Mouse (Mus musculus) myocyte (in vitro differentiated cells): ENCODE data around the gene Tmc7. TPM values are rescaled to one million over a fixed set of nuclear protein-coding genes. Genes with fewer than 3 reads are reported as not detected.
A peak's percentile ranks its signal among the peaks of the same experiment; 100 is the strongest.

Experiments
- H3K27me3 ChIP-seq: one replicate; pipeline ENCODE4 v1.6.1; 2011; ENCODE audit not compliant: control insufficient read depth, insufficient read depth, insufficient read length
- H3K36me3 ChIP-seq: one replicate; pipeline ENCODE4 v1.6.1; 2011; ENCODE audit not compliant: control insufficient read depth, insufficient read depth
- H3K4me2 ChIP-seq: one replicate; pipeline ENCODE4 v1.6.1; 2011; ENCODE audit warnings: low read depth, control low read depth
- H3K4me3 ChIP-seq: one replicate; pipeline ENCODE4 v1.5.1; 2011; ENCODE audit warnings: mild to moderate bottlenecking, control low read depth, moderate library complexity
- H3K79me2 ChIP-seq: one replicate; pipeline ENCODE4 v1.6.1; 2011; ENCODE audit not compliant: control insufficient read depth, insufficient read depth
- H3ac ChIP-seq: one replicate; pipeline ENCODE4 v1.6.1; 2011; ENCODE audit not compliant: control insufficient read depth, insufficient read length
- CEBPB ChIP-seq: IDR thresholded peaks from 2 replicates; pipeline ENCODE4 v1.6.1; 2011; ENCODE audit warnings: mild to moderate bottlenecking, moderate library complexity; ENCODE audit not compliant: poor library complexity, insufficient read depth, severe bottlenecking
- E2F4 ChIP-seq: IDR thresholded peaks from one replicate; pipeline ENCODE4 v1.6.1; 2011; ENCODE audit warnings: mild to moderate bottlenecking, control low read depth, moderate library complexity; ENCODE audit not compliant: insufficient read depth
- MAX ChIP-seq: IDR thresholded peaks from one replicate; pipeline ENCODE4 v1.6.1; 2011; ENCODE audit warnings: low read depth, mild to moderate bottlenecking, control low read depth
- MYOD1 ChIP-seq, 3 experiments: IDR thresholded peaks; one replicate each; pipeline ENCODE4 v1.6.1; 2011; ENCODE audit warnings: control low read depth in 2 of 3, low read depth in 2 of 3, mild to moderate bottlenecking in 2 of 3, moderate library complexity in 1 of 3; ENCODE audit not compliant: insufficient read length in 2 of 3, control insufficient read depth in 1 of 3
- MYOG ChIP-seq, 3 experiments: IDR thresholded peaks; one replicate each; pipeline ENCODE4 v1.6.1; 2011; ENCODE audit warnings: control low read depth in 2 of 3, low read depth in 2 of 3, mild to moderate bottlenecking in 2 of 3; ENCODE audit not compliant: insufficient read length in 2 of 3, control insufficient read depth in 1 of 3, insufficient read depth in 1 of 3
- POLR2A ChIP-seq: IDR thresholded peaks from one replicate; pipeline ENCODE4 v1.6.1; 2011; ENCODE audit warnings: low read depth, mild to moderate bottlenecking, control low read depth, moderate library complexity; ENCODE audit not compliant: insufficient read length
- POLR2AphosphoS2 ChIP-seq: IDR thresholded peaks from one replicate; pipeline ENCODE4 v1.6.1; 2011; ENCODE audit warnings: low read depth, control low read depth; ENCODE audit not compliant: insufficient read length
- REST ChIP-seq: IDR thresholded peaks from one replicate; pipeline ENCODE4 v1.6.1; 2011; ENCODE audit warnings: mild to moderate bottlenecking, control low read depth, moderate library complexity; ENCODE audit not compliant: insufficient read depth, insufficient read length
- SRF ChIP-seq: IDR thresholded peaks from one replicate; pipeline ENCODE4 v1.6.1; 2011; ENCODE audit warnings: low read depth; ENCODE audit not compliant: control insufficient read depth, insufficient read length
- TCF12 ChIP-seq: IDR thresholded peaks from one replicate; pipeline ENCODE4 v1.6.1; 2011; ENCODE audit warnings: mild to moderate bottlenecking, control low read depth; ENCODE audit not compliant: poor library complexity, insufficient read depth, severe bottlenecking
- TCF3 ChIP-seq: IDR thresholded peaks from one replicate; pipeline ENCODE4 v1.6.1; 2011; ENCODE audit warnings: low read depth, control low read depth; ENCODE audit not compliant: insufficient read length
- USF1 ChIP-seq: IDR thresholded peaks from one replicate; pipeline ENCODE4 v1.6.1; 2011; ENCODE audit warnings: low read depth, mild to moderate bottlenecking, control low read depth, moderate library complexity
- polyA plus RNA-seq: library from polyadenylated mRNA; unstranded; fragments of >200 nt; fragmentation: generic; extraction: Trizol; gene quantifications from one replicate; pipeline ENCODE4 v1.2.1, GENCODE M21; 2012; ENCODE audit warnings: missing spikeins

Gene Tmc7
- polyA plus RNA-seq, 1 experiment, result 0.02 TPM

- H3K4me2 ChIP-seq, result peak overlapping the region; percentile 85
- no peak for TF ChIP-seq CEBPB
- TF ChIP-seq POLR2A, result peak; percentile 33
- peak; percentile 20 for TF ChIP-seq POLR2AphosphoS2
- H3K27me3 ChIP-seq, result no peaks in the 10 kb centered on the region
- H3K79me2 ChIP-seq, result peaks cover 57% of the 10 kb centered on the region
- H3ac ChIP-seq, result no peak overlapping the region
- H3K36me3 ChIP-seq, result no peaks in the 10 kb centered on the region
- H3K4me3 ChIP-seq, result peak overlapping the region; percentile 39
These were observed 94.5 kb downstream of the Tmc7 start for GRCm38 (mm10) chr7:118489706-118490665.

GRCm38 (mm10) chr7:118488060-118488664 lies 96.4 kb downstream of the Tmc7 start:
- no peaks in the 10 kb centered on the region for H3K27me3 ChIP-seq
- peak overlapping the region; percentile 39 for H3K4me3 ChIP-seq
- no peak overlapping the region for H3ac ChIP-seq
- peak overlapping the region; percentile 85 for H3K4me2 ChIP-seq
- H3K79me2 ChIP-seq, result peaks cover 57% of the 10 kb centered on the region
- TF ChIP-seq CEBPB, result no peak
- TF ChIP-seq SRF, result no peak
- TF ChIP-seq TCF12, result no peak
- no peak for TF ChIP-seq E2F4
- no peak for TF ChIP-seq USF1
- TF ChIP-seq MYOG (IDR thresholded peaks at IDR 0.05; ENCODE audit: control insufficient read depth in 1 of 3, insufficient read depth in 1 of 3, insufficient read length in 2 of 3, low read depth in 2 of 3), result no peak
- TF ChIP-seq POLR2A, result no peak
- no peak for TF ChIP-seq TCF3
- no peak for TF ChIP-seq MYOD1 (IDR thresholded peaks at IDR 0.05; ENCODE audit: control insufficient read depth in 1 of 3, insufficient read length in 2 of 3, low read depth in 2 of 3)
- TF ChIP-seq POLR2AphosphoS2, result no peak
- no peak for TF ChIP-seq MAX
- no peak for TF ChIP-seq REST
- no peaks in the 10 kb centered on the region for H3K36me3 ChIP-seq

- TF ChIP-seq MYOD1 (IDR thresholded peaks at IDR 0.05; ENCODE audit: control insufficient read depth in 1 of 3, insufficient read length in 2 of 3, low read depth in 2 of 3) (no peak), TCF12 (no peak), CEBPB (no peak), REST (no peak), USF1 (no peak), E2F4 (no peak)
- peak overlapping the region; percentile 82 for H3K4me2 ChIP-seq
- H3ac ChIP-seq, result no peak overlapping the region
- H3K36me3 ChIP-seq, result no peaks in the 10 kb centered on the region
- H3K27me3 ChIP-seq, result no peaks in the 10 kb centered on the region
- peaks cover 57% of the 10 kb centered on the region for H3K79me2 ChIP-seq
- no peak overlapping the region for H3K4me3 ChIP-seq
These were observed 97.6 kb downstream of the Tmc7 start for GRCm38 (mm10) chr7:118486917-118487316.

Other genes starting within 250 kb of the Tmc7 start
- gene Syt17, start 136.5 kb downstream of the Tmc7 start, polyA plus RNA-seq, result 5.4 TPM
- gene Itpripl2, start 92.8 kb downstream of the Tmc7 start, polyA plus RNA-seq, result 10.7 TPM
- gene Coq7, start 51.4 kb downstream of the Tmc7 start, polyA plus RNA-seq, result 36.2 TPM
- gene Tmc5, start 12.6 kb upstream of the Tmc7 start, polyA plus RNA-seq, result not detected
- 76.5 TPM for gene Gde1, start 121.0 kb upstream of the Tmc7 start, polyA plus RNA-seq
- gene Ccp110, start 127.8 kb upstream of the Tmc7 start, polyA plus RNA-seq, result 1.9 TPM
- 35.7 TPM for gene Vps35l, start 155.5 kb upstream of the Tmc7 start, polyA plus RNA-seq